Mouse (Mus musculus) right cerebral cortex, postnatal 4 days (tissue): ENCODE data around the gene Sapcd2.

Experiments
- DNase-seq: peaks from one replicate; pipeline ENCODE4 v3.0.0-alpha.2; 2022

Sapcd2 gene

DNA sequence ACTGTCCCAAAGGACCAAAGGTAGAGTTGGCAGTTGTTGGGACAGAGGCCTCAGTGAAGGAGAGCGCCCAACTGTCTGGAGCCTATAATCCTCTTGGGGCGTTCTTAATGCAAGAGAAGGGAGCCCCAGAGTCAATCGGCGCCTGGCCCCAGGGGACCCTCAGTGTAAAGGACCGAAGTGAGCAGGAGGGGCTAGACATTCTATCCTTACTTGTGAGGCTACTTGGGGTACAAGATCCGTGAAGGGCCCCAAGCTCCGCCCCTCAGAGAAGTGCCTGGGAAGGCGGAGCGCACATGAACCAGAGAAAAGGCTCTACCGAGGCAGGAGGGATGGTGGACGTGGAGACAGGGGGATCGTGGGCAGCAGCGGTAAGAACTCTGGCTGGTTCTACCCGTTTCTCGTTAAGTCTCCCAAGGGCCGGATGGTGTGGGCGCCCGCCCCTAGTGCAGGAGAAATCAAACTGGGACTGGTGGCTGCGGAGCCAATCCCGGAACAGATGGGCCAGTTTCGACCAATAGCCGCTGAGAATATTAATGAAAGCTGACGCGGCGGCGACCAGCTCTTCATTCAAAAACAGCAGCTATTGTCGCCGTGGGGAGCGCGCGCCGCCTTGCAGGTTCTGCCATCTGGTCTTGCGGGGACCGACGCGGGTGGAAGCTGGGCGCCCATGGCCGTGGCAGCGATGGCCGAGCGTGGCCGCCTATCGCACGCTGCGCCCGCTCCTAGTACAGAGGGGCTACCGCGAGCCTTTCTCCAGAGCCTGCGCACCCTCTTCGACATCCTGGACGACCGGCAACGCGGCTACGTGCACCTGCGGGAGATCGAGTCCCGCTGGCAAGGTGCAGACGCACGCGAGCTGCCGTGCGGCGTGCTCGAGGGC, at the start of gene Sapcd2:
Sapcd2 (plus strand) TSS at position 558 of the 880 bp plus-strand sequence.
- DNase-seq = peak; percentile 80

DNA sequence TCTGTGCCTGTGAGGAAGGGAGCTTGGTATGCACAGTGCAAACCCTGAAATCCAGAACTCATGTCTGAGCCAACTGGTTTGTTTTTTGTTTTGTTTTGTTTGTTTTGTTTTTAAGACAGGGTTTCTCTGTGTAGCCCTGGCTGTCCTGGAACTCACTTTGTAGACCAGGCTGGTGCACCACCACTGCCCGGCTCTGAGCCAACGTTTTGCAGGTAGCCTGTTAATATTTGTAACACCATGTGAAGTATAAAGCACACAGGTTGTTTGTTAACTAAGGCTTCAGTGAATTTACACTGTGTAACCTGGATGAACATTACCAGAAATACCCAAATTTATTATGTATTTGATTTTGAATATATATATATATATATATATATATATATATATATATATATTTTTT, 46.1 kb upstream of the Sapcd2 start:
- no peak for DNase-seq

DNA sequence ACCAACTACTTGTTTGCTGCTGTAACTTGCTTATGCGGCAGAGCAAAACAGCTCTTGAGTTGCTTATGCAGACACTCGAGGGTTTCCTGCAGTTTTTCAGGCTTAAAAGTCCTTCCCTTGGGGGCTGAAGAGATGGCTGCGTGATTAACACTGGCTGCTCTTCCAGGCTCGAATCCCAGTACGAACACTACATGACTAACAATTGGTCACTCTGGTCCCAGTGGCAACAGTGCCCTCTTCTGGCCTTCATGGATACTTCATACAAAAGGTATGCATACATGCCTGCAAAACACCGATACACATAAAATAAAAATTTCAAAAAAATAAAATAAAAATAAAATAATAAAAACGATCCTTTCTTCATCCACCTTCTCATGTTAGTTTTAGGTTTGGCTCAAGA, 43.7 kb upstream of the Sapcd2 start:
- DNase-seq = peak; percentile 47

DNA sequence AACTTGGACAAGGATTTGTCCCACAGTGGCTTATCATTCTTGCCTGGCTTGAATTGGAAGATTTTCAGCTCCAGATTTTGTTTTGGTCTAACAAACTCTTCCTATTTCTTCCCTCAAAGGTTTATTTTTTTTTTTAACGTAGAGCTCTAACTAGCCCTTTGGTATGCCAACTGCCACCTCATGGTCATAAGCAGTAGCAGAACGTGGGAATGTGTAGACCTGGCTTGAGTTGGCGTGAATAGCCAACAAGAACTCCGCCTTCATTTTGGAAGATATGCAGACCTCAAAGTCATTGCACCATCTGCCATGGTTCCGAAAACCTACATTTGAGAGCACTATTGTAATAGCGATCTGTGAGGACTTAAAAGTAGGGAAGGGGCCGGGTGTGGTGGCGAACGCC, 40.7 kb upstream of the Sapcd2 start:
- DNase-seq = no peak

DNA sequence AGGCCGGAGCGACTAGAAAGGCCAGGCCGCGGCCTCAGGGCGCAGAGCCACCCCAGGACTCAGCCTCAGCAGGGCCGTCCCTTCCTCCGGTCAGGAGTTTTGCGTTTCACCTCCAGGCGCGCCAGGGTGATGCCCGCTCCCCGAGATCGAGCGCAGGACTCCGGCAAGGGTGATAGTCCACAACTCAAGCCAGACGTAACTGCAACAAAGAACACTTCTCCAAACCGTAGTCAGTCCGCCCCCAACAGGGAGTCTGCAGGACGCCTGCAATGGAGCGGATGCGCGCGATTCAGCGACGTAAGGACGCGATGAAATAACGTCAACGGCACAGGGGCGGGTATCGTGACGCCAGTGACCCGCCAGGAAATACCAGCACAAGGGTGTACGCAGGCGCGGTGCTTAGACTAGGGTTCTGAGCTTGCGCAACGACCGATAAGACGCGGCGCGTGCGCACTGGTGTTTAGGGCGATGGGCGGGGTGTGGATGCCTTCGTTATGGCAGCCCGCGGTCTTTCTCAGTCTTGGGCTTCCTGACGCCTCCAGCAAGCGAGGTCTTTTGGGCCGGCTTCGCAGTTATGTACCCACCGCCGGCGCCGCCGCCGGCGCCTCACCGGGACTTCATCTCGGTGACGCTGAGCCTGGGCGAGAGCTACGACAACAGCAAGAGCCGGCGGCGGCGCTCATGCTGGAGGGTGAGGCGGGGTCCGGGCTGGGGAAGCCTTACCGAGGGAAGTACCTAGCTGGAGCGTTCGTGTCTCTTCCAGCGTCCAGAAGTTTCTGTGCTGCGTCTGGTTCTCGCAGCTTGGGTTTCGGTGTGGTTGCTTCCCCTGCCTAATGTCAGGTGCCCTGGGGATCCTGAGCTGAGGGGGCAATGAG, 39.6 kb upstream of the Sapcd2 start, which contains the start of gene Man1b1:
Man1b1 (plus strand) TSS at position 53 of the 875 bp plus-strand sequence.
- peak; percentile 99 for DNase-seq

DNA sequence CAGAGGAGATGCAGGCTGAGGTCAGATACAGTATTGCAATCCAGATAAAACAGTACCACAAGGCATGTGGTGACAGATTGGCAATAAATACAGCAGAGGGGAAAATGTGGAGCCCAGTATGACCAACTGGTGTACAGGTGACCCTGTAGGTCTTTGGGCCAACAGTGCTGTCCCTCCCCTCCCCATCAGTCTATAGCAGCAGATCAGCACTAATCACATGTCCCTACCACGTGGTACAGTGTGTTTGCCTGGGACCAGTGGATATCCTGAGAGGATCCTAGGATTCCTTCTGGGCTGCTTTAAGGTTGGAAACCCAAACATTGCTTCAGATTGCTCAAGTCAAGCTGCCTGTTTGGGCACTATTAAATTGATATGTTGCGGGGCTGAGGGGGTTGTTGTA, 38.6 kb upstream of the Sapcd2 start:
- no peak for DNase-seq

DNA sequence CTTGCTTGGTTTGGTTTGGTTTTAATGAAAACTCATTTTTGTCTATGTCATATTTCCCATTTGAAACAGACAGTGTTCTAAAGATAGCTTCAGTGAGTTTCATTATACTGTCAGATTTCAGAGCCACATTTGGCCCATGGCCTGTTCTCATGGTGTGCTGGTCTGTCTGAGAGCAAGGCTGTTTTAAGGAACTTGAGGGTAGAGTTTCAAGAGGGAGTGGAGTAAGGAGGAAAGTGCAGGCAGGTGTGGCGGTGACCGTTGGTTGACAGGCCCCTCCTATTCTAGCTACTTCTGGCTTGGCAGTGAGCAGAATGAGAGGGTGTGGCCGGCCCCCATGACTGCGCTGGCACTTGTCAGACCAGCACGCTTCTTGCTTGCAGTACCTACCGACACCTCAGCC, 33.8 kb upstream of the Sapcd2 start:
- DNase-seq = no peak

DNA sequence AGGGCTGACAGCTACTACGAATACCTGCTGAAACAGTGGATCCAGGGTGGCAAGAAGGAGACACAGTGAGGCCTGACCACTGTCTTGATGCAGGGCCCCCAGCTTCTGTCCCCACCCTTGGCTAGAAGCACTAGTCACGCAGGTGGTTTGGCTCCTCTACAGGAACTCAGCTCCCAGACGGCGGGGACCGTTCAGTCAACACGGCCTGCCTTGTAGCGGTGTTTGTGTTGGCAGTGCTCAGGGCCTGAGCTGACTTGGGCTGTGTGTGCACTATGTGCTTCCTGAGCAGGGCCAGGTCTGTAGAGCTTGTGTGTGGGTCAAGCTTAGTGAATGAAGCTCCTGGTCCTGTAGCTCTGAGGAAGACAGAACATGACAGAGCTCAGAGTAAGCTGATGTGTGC, 24.0 kb upstream of the Sapcd2 start:
- no peak for DNase-seq

DNA sequence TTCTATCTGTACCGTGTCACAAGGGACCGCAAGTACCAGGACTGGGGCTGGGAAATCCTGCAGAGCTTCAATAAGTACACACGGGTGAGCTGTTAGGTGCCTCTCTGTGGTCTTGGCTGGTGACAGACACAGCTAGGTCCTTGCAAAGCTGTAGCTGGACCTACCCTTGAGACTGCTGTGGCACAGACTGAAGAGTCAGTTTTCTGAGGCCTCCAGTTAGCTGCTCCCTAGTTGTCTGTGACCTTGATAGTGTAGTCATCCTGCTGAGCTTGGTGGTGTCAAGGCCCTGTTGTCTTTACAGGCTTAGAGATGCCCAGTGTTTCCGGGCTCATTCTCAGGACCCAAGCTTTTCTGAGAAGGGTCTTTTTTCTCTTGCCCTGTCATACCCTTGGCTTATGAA, 22.6 kb upstream of the Sapcd2 start:
- DNase-seq = no peak

DNA sequence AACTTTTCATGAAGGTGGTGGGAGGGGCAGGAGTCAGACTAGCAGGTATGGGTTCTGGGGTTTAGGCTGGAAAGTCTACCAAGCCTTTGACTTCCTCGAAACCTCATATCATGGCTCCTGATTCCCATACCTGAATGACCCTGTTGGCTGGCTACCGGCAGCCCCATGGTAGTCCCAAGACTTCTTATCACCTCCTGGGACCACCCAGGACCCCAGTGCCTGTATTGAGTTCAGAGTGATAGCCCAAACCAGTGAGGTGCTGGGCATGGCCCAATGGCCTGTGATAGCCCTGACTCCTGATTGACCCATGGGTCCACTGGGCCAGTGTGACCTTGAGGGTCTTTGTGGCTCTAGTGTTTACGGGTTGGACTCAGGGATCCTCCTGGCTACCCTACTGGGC, 21.4 kb upstream of the Sapcd2 start:
- no peak for DNase-seq

DNA sequence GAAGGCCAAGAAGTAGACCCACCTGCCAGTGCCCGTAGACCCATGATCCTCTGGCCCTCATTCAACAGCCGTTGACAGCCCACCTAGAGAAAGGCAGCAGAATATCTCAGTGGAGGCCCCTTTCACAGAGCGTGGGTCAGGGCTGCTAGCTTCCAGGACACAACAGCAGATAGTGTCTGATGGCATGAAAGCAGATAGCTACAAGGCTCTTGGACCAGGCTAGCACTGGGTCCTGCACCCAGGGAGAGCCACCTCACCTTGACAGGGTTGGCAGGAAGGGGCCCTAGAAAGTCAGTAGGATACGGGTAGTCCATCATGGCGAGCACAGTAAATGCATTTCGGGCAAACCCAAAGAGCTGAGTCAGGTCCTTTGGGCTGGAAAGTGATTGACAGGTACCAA, 17.9 kb upstream of the Sapcd2 start:
- no peak for DNase-seq

DNA sequence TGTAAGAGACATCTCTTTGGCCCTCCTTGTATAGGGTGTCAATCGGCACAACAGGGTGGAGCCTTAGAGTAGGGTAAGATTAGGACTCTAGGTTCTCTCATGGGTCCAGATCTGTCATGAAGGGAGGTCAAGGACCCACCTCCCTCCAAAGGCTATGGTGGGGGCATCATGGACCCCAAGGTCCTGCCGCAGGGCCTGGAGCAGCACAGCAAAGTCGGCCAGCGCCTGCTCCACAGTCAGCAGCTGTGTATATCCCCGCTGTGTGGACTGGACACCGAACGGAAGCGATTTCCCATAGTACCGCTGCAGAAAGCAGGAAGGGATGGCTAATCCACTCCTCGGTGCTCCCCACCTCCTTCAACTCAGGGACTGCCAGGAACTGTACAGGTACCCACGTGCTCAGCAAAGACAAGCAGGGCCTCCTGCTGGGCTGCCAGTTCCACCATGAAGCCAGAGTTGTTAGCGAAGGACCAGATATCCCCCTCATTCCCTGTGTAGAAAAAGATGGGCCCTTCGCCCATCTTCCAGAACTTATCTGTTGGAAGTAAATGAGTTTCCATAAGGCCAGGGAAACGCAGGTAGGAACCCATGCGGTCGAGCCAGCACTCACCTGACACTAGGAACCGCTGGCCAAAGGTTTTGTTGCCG, 16.6 kb upstream of the Sapcd2 start:
- no peak for DNase-seq

DNA sequence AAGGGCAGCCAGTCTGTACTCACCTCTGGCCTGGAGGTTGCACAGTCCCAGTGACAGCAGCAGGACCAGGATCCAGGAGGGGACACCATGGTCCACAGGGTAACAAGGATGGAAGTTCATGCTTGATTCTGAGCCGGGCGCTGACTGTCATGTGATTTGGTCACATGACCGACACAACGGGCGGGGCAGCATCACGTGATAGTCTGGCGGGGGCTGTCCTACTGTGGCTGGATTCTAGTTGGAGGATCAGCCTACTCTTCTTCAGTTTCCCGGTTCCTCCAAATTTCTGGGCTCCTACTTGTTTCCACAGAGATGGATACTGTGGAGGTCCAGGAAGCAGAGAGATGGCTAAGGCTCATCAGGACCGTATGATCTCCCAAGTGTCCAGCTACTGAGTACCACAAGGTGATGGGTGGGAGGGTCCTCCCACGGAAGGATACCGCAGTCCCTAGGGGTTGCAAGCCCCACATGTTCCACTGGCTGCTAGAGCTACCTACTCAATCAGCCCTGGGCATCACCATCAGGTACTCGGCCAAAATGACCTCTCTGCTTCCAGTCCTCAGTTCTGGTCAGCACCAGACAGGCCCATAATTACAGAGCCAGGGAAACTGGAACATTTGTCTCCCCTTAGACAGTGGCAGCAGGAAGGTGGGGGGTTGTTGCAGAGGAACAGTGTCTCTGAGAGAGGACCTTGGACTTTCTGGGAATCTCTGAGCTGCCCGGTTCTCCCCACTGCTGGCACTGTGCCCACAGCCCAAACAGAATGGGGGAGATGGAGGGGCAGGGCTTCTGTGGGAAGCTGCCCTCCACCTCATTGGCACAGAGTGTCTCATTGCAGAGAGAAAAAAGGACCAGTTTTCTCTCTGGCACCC, 15.7 kb upstream of the Sapcd2 start, which contains the start of gene Dpp7:
Dpp7 (minus strand) TSS at position 152 of the 872 bp plus-strand sequence.
- peak; percentile 81 for DNase-seq

DNA sequence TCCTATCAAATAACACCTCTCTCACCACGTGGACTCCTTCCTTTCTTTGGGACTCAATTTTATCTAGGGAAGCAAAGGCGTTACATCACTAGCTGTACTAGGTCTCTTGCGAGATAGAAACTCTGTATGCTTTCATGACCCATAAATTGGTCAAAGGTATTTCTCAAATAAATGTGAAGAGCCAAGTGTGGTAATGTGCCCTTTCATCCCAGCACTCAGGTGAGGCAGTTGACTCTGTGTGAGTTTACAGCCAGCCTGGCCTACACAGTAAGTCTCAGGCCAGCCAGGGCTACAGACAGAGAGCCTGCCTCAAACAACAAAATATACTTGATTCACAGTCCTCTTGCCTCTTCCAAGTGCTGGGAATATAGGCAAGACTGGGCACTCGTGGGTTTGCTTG, 12.3 kb upstream of the Sapcd2 start:
- DNase-seq = no peak

DNA sequence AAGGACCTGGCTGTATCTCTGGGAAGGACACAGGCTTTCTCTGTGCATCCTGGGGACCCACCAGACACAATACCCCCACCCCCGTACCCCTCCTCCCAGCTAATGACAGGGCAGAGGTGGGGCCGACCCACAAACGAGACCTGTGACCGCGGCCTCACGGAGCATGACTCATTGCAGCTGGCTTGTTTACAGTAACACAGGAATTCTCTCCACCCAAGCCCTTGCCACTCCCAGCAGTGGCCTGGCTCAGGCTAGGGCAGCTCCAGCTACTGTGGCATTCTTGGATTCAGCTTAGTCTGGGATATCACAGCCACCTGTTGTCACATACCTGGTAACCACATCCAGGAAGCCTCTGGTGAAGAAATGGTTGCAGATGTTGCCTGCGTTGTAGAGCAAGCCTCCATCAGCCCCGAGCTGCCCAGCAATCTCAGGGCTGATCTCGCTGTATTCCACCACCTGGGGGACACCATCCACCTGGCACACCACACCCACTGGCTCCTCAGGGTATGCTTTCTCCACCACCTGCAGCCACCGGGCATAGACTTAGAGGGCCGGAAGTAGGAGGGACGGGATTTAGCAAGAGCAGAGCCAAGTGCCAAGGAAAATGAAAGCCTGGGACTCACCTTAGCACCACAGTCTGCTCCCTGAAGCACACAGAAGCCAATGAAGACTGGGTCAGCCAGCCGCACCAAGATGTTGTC, 8.5 kb upstream of the Sapcd2 start:
- DNase-seq = no peak

DNA sequence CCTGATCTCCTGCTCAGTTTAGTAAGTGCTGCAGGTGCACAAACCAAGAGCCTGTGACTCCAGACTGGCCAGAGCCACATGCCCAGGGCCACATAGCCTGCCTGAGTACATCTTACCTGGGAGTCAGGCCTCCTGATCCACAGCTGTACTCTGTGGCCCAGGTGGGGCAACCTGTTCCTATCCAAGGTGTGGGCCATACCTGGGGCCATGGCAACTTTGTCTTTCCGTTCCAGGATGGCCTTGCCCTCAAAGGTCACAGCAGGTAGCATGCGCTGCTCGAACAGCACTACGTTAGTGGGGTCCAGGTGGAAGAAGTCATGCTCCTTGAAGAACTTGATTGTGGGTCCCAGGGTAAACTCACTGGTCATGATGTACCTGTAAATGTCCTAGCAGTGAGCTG, 7.8 kb upstream of the Sapcd2 start:
- DNase-seq = no peak

DNA sequence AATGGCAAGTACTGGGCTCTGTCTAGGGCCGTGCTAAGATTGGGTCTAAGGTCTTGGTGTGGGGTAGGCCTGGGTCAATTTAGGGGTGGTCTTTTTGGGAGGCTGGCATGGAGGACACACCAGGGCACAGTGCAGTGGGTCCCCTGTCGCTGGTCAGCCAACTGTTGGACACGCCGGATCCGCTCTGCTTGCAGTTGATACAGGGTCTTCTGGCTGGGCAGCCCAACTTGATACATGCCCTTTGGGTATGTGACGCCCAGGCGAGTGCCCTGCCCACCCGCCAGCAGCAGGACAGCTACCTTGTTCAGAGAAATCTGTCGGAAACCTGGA, 7.4 kb upstream of the Sapcd2 start:
- no peak for DNase-seq

DNA sequence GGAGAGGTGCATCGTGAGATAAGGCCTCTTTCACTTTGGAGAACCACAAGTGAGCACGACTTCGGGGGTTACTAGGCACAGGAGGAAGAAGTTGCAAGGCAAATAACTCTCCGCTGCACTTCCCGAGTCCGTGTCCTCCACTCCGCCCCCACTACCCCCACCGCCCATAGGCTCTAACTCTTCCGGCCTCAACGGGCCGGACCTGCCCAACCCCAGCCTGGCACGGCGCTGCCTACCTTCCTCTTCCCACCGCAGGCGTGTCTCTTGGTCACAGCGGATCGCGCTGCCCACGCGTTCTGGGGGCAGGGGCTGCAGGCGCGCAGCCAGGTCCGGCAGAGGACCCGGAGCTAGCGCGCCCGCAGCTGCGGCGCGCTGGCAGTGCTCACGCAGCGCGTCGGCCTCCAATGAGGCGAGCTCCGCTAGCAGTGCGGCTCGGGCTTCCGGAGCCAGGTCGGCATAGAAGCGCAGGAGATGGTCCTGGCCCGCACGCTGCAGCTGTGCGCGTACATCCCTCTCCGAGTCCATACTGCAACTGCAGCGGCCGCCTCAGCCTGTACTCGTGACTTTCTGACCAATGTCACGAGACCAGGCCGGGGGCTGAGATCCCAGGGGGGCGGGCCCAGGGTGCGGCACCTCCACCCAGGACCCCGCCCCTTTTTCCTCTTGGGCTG, 6.9 kb upstream of the Sapcd2 start, which contains the start of gene Uap1l1:
Uap1l1 (minus strand) TSS at position 592 of the 671 bp plus-strand sequence.
- peak; percentile 52 for DNase-seq

DNA sequence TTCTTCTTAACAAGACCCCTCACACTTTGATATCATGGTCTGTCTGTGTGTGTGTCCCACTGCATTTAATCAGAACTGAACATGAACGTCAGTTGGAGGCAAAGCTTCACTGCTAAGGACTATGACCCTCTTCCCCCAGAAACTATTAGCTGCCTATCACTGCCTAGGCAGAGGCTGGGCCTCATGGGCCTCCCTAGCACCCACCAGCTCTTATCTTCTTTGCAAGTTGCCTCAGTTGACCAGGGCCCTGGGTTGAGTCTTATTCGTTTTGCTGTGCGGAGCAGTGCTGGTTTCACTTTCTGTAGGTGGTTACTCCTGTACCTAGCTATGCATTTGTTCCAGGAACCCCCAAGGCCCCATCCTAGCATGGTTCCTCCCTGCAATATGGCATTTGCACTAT, 2.1 kb upstream of the Sapcd2 start:
- DNase-seq = no peak

DNA sequence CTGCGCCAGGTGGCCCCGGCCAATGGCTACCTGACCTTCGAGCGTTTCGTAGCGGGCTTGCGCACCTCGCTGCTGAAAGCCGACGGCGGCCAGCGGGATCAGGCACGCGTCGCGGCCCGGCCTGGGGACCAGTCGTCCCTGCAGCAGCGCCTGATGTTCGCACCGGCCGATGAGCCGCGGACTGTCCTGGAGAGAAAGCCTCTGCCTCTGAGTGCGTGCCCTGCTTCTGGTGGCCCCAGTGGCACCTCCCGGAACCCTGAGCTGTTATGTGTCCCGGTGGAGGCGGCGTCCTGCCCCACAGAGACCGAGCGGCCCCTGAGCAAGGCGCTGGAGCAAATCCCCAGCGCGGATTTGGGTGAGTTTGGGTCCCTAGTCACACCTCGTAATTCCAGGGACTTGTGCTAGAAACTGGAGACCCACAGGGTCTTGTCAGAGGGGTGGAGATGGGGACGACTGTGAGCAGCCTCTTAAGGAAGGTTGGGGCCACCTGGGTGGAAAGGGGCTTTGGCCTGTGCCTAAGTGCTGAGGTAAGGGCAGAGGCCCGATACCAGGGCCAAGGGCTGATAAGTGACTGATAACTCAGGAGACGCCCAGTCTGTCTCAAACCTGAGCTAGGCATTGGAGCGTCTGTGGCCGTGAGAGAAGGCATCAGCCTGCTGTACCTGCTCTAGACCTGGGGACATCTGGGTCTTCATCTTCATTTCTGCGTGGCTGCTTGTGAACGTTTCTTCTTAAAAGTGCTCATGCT, 697 bp downstream of the Sapcd2 start:
- no peak for DNase-seq
